Mouse (Mus musculus) spleen, postnatal 10 days (tissue): Measurements from ENCODE around the gene H2-M11.

Experiments used
- DNase-seq, 2 experiments: peaks; one replicate each; pipeline ENCODE4 v3.0.0; 2021 to 2022; ENCODE audit warnings: low spot score in 2 of 2

The H2-M11 gene

DNA sequence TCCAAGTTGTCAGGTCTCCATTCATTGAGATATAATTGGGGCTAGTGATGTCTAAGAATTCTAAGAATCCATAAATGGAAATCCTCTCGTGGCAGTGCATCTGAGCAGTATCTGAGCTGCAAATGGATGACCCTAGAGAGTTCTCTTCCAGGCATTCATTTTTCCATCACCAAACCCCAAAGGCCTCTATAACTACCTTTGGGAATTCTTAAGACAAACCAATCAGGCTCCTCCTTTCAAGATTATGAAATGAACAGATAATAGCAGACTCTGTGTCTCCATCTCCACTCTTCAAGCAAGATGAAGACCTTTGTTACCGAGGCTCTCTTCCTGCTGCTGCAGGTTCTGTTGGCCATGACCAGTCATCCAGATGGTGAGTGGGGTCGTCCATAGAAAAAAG lies at the start of gene H2-M11:
Gene H2-M11 (plus strand): TSS at position 301 of the 400 bp plus-strand sequence.
- no peak for DNase-seq

DNA sequence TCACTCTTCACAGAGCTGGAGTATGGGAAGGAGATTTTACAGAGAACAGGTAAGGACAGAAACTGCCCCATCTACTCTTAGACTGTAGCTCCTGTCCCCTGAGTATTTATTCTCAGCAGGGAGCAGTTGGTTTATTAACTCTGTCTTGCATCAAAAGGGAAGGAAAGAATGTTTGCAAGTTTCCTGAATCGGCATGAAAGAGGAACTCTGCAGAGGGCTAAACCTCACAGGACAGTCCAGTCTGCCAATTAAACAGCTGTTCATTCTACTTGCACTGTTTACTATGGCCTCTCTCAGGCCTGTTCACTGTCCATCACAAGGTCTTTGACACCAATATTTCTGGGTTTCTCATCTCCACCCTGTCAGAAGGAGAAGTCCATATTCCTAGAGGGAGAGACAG lies 46.4 kb upstream of the H2-M11 start:
- no peak for DNase-seq

DNA sequence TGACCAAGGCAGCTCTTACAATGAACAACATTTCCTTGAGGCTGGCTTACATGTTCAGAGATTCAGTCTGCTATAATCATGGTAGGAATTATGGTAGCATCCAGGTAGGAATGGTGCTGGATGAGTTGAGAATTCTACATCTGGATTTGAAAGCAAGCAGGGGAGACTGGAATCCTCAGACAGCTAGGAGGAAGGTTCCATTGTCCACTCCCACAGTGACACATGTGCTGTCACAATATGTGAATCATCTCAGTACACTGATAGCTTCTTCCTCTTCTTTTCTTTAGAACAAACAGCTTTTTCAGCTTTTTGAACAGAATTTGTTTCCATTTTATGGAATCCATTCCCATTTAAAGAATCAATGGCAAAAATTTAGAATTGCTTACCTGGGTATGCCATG lies 43.0 kb upstream of the H2-M11 start:
- DNase-seq, result no peak
